Mouse (Mus musculus) heart, embryonic 16.5 days (tissue): ENCODE measurements at regions not wholly inside any gene's neighbourhood (a gene's known extent, or its start where the extent isn't known, plus 50 kb on each side); places are given as distances from the start of the nearest gene placed in this dataset.
A peak's percentile ranks its signal among the peaks of the same experiment; 100 is the strongest.

ENCODE experiments used
- ATAC-seq: fragments of 200-750 bp; cut with Nextera tagmentation; replicated peaks from 2 replicates; pipeline ENCODE4 v1.8.0; 2017; ENCODE audit warnings: moderate number of reproducible peaks; ENCODE audit not compliant: insufficient read depth, low FRiP score; ENCODE audit errors: extremely low read depth
- H3K27ac ChIP-seq: fragments of 300-500 bp; sonication (generic); 2 replicates; pipeline ENCODE4 v1.5.1; 2014; ENCODE audit warnings: mild to moderate bottlenecking, low read length, control low read depth, moderate library complexity
- H3K27me3 ChIP-seq: fragments of 300-500 bp; sonication (generic); 2 replicates; pipeline ENCODE4 v1.6.1; 2014; ENCODE audit warnings: low read length, mixed read lengths; ENCODE audit not compliant: control insufficient read depth, insufficient read depth
- H3K36me3 ChIP-seq: fragments of 300-500 bp; sonication (generic); 2 replicates; pipeline ENCODE4 v1.6.1; 2014; ENCODE audit not compliant: control insufficient read depth, insufficient read depth
- H3K4me1 ChIP-seq: fragments of 300-500 bp; sonication (generic); 2 replicates; pipeline ENCODE4 v1.6.1; 2014; ENCODE audit warnings: low read length, mixed read lengths; ENCODE audit not compliant: control insufficient read depth, insufficient read depth
- H3K4me2 ChIP-seq: fragments of 300-500 bp; sonication (generic); 2 replicates; pipeline ENCODE4 v1.6.1; 2014; ENCODE audit warnings: low read depth, mild to moderate bottlenecking, control low read depth, low read length
- H3K4me3 ChIP-seq: fragments of 300-500 bp; sonication (generic); 2 replicates; pipeline ENCODE4 v1.5.1; 2014; ENCODE audit warnings: mild to moderate bottlenecking, control low read depth, low read length
- H3K9ac ChIP-seq: fragments of 300-500 bp; sonication (generic); 2 replicates; pipeline ENCODE4 v1.6.1; 2014; ENCODE audit warnings: low read length, control low read depth
- H3K9me3 ChIP-seq: fragments of 300-500 bp; sonication (generic); replicated peaks from 2 replicates; pipeline ENCODE4 v1.6.1; 2016; ENCODE audit warnings: low read length; ENCODE audit not compliant: control insufficient read depth
- WGBS: fragments of 180-500 bp; shearing (Covaris S2); extraction: QIAGEN DNeasy Blood & Tissue Kit; methylation state at CpG from one replicate; pipeline ENCODE4 v1.1.7; 2014; 5-methylcytosine and 5-hydroxymethylcytosine counted together

DNA sequence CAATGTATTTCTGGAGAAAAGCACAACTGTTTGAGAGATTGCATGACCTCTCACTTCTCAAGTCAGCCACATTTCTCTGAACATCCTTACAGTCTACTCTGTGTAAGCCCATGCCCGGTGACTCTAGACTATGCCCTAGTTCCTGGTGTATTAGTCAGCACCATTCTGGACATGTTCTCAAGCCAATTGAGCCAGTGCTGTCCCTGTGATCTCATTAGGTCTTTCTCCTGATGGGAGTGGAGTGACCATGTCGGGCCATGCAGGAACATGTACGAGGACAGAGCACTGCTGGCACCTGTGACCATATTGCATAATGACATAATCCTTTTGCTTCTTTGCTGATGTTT, 75.0 kb downstream of the Dyrk2 start:
- H3K4me2 ChIP-seq, result no peak overlapping the region
- no peak overlapping the region for H3K27ac ChIP-seq
- H3K36me3 ChIP-seq, result no peaks in the 10 kb centered on the region
- ATAC-seq, result no peak
- WGBS, result 82% methylated on average over 3 of the region's 3 CpGs
- no peaks in the 10 kb centered on the region for H3K27me3 ChIP-seq
- no peak overlapping the region for H3K4me3 ChIP-seq
- no peak overlapping the region for H3K9ac ChIP-seq
- peaks cover 3% of the 10 kb centered on the region for H3K9me3 ChIP-seq
- H3K4me1 ChIP-seq, result peaks cover 15% of the 10 kb centered on the region

DNA sequence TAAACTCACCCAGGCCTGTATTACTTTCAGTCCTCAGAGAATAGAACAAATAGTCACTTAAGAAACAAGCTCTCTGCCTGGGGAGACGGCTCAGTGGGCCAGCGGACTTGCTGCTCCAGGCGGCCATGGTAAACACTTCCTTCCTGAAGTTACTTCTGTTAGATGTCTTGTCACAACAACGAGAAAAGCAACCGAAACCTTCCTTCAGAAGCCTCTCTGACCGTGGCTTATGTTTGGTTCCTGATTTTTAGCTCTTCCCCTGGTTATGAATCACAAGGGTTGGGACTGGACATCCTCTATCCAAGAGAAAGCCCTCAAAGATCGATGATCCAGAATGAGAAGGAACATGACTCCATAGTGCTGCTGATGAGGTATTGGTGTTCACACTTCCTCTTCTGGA, 73.5 kb downstream of the Dyrk2 start:
- no peaks in the 10 kb centered on the region for H3K9me3 ChIP-seq
- ATAC-seq, result no peak
- no peak overlapping the region for H3K4me2 ChIP-seq
- H3K36me3 ChIP-seq, result no peaks in the 10 kb centered on the region
- no peak overlapping the region for H3K9ac ChIP-seq
- no peak overlapping the region for H3K27ac ChIP-seq
- H3K4me3 ChIP-seq, result no peak overlapping the region
- H3K27me3 ChIP-seq, result no peaks in the 10 kb centered on the region
- H3K4me1 ChIP-seq, result peaks cover 19% of the 10 kb centered on the region
- WGBS, result 78% methylated on average over 7 of the region's 7 CpGs

DNA sequence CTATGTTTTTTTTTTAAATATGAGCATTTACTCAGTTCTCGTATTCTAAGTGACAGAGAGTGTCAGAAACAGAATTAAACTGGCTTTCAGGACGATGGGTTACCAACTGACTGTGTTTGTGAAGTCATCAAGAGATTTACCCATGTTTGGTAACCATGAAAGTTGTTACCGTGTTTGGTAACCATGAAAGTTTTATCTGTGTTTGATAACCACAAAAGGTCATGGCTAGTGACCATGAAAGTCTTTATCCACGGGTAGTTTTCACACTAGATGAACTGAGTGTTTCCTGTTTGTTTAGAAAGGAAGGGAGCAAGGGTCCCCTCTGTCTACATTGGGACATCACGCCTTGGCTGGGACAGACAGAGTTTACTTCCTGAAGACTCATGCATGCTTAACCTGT, 72.8 kb downstream of the Dyrk2 start:
- peaks cover 17% of the 10 kb centered on the region for H3K4me1 ChIP-seq
- no peaks in the 10 kb centered on the region for H3K36me3 ChIP-seq
- 65% methylated on average over 5 of the region's 5 CpGs for WGBS
- H3K4me2 ChIP-seq, result no peak overlapping the region
- no peak overlapping the region for H3K27ac ChIP-seq
- ATAC-seq, result no peak
- H3K4me3 ChIP-seq, result no peak overlapping the region
- no peak overlapping the region for H3K9ac ChIP-seq
- H3K27me3 ChIP-seq, result no peaks in the 10 kb centered on the region
- no peaks in the 10 kb centered on the region for H3K9me3 ChIP-seq

DNA sequence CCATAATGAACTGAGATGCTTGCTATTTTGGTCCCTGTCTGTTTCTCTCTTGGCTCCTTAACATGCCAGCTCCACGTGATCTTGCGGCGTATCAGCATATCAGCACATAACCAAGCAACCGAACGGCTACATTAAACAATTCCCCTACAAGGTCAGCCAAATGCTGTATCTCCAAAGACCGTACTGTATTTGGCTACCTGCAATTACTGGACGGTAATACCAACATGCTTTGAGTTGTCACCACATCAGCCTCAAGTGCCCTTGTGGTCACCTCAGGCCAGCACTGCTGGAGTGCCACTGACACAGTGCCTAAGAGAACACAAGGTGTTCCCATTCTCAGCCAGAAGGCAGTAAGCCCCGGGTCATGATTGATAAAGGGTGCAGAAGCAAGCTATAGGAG, 70.2 kb downstream of the Dyrk2 start:
- H3K4me1 ChIP-seq, result peaks cover 14% of the 10 kb centered on the region
- H3K9ac ChIP-seq, result no peak overlapping the region
- WGBS, result 43% methylated on average over 8 of the region's 8 CpGs
- H3K36me3 ChIP-seq, result no peaks in the 10 kb centered on the region
- no peaks in the 10 kb centered on the region for H3K27me3 ChIP-seq
- ATAC-seq, result peak; percentile 92
- no peaks in the 10 kb centered on the region for H3K9me3 ChIP-seq
- no peak overlapping the region for H3K4me3 ChIP-seq
- H3K27ac ChIP-seq, result peak overlapping the region; percentile 88
- no peak overlapping the region for H3K4me2 ChIP-seq

DNA sequence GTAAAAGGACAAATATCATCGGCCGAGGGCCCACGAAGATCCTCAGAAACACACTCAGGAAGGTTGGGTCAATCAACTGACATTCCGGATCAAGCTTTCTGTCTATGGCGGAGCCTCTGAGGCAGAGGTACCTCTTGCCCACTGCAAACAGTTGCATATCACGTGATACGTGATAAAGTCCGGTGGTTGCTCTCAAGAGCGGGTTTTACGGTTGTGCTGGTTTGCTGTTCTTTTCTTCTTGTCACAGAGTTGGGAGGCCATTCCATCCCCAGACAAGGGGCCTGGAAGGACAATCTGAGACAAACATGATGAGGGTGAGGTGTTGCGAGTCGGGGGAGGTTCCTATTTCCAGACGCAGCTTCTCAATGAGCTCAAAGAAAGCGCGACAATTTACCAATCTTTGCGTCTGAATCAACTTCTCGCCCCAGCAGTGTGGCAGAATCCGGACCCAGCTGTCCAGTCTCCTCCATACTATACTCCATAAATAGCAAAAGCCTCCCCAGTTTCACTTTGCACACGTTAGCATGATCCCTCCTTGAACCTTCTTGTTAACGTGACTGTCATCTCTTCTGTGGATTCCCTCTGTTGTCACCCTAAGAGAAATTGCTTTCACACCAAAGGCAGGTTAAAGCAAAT, 66.0 kb downstream of the Dyrk2 start:
- Histone ChIP-seq H3K27me3 (no peaks in the 10 kb centered on the region), H3K27ac (0 out of 2 replicates have a peak overlapping the region, but pooled peaks have one; percentile 15), H3K4me2 (peak overlapping the region; percentile 30; the same call in 1 of the 2 replicates), H3K4me3 (peak overlapping the region; percentile 4; the same call in 1 of the 2 replicates), H3K9me3 (no peaks in the 10 kb centered on the region), H3K9ac (peak overlapping the region; percentile 47), H3K4me1 (peaks cover 17% of the 10 kb centered on the region), H3K36me3 (no peaks in the 10 kb centered on the region)
- ATAC-seq, result no peak
- WGBS, result 66% methylated on average over 20 of the region's 20 CpGs

DNA sequence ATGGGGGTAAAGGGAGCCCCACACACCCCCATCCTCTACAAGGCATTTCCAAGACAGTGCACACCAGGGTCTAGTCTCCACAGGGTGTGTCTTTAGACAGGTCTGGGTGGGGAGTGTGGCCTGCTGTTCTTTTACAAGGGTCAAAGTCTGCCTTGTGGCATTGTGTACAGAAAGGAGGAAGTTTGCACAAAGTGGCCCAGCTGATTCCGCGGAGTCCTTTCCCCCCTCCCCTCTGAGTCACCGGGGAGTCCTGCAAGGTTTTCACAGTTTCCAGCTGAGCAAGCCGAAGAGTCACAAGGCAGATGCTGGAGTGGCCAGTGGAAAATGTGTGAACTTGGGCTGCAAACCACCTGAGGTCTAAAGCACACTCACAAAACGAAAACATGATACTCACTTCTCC, 65.4 kb downstream of the Dyrk2 start:
- no peaks in the 10 kb centered on the region for H3K27me3 ChIP-seq
- 0 out of 2 replicates have a peak overlapping the region, but pooled peaks have one; percentile 15 for H3K27ac ChIP-seq
- H3K36me3 ChIP-seq, result no peaks in the 10 kb centered on the region
- peak overlapping the region; percentile 30; the same call in 1 of the 2 replicates for H3K4me2 ChIP-seq
- ATAC-seq, result no peak
- WGBS, result 27% methylated on average over 5 of the region's 5 CpGs
- H3K9ac ChIP-seq, result peak overlapping the region; percentile 47
- H3K4me3 ChIP-seq, result no peak overlapping the region
- H3K9me3 ChIP-seq, result no peaks in the 10 kb centered on the region
- H3K4me1 ChIP-seq, result peaks cover 17% of the 10 kb centered on the region
